Mouse (Mus musculus): Measurements from ENCODE around the gene Mpp2. TPM values are rescaled to one million over a fixed set of nuclear protein-coding genes. Genes with fewer than 3 reads are reported as not detected.

The Mpp2 gene
- 5.1 TPM for polyA plus RNA-seq (2017; shearing (Covaris generic))

GRCm38 (mm10) chr11:102087931-102088898, at the start of gene Mpp2:
TSS of gene Mpp2 (minus strand) at chr11:102088515.

GRCm38 (mm10) chr11:102107732-102108131, 19.4 kb upstream of the Mpp2 start, which contains the start of gene Pyy:
TSS of gene Pyy (minus strand) at chr11:102107832.

GRCm38 (mm10) chr11:102101219-102101618, 12.9 kb upstream of the Mpp2 start, which contains the start of gene Ppy:
TSS of gene Ppy (minus strand) at chr11:102101319.

GRCm38 (mm10) chr11:102041350-102041949, 46.9 kb downstream of the Mpp2 start, which contains the start of gene Cd300lg:
TSS of gene Cd300lg (plus strand) at chr11:102041509.

GRCm38 (mm10) chr11:102028087-102028816, 60.1 kb downstream of the Mpp2 start, which contains the start of gene Mpp3:
TSS of gene Mpp3 (minus strand) at chr11:102028461.

Other genes starting within 250 kb of the Mpp2 start
- not detected for gene Meox1, start 194.1 kb downstream of the Mpp2 start, polyA plus RNA-seq (2017; shearing (Covaris generic))
- gene Sost, start 121.5 kb downstream of the Mpp2 start, polyA plus RNA-seq (2017; shearing (Covaris generic)): not detected
- not detected for gene Cfap97d1, start 104.2 kb downstream of the Mpp2 start, polyA plus RNA-seq (2017; shearing (Covaris generic))
- gene Dusp3, start 101.5 kb downstream of the Mpp2 start, polyA plus RNA-seq (2017; shearing (Covaris generic)): 0.46 TPM
- gene Mpp3, start 60.1 kb downstream of the Mpp2 start, polyA plus RNA-seq (2017; shearing (Covaris generic)): not detected
- gene Cd300lg, start 47.0 kb downstream of the Mpp2 start, polyA plus RNA-seq (2017; shearing (Covaris generic)): not detected
- not detected for gene Ppy, start 12.8 kb upstream of the Mpp2 start, polyA plus RNA-seq (2017; shearing (Covaris generic))
- gene Pyy, start 19.3 kb upstream of the Mpp2 start, polyA plus RNA-seq (2017; shearing (Covaris generic)): not detected
- gene Nags, start 57.0 kb upstream of the Mpp2 start, polyA plus RNA-seq (2017; shearing (Covaris generic)): not detected
- gene Tmem101, start 67.9 kb upstream of the Mpp2 start, polyA plus RNA-seq (2017; shearing (Covaris generic)): 18.5 TPM
- 52.4 TPM for gene Lsm12, start 96.8 kb upstream of the Mpp2 start, polyA plus RNA-seq (2017; shearing (Covaris generic))
- 52.7 TPM for gene G6pc3, start 101.1 kb upstream of the Mpp2 start, polyA plus RNA-seq (2017; shearing (Covaris generic))
- 17.5 TPM for gene Hdac5, start 141.7 kb upstream of the Mpp2 start, polyA plus RNA-seq (2017; shearing (Covaris generic))
- 1.1 TPM for gene BC030867, start 160.4 kb upstream of the Mpp2 start, polyA plus RNA-seq (2017; shearing (Covaris generic))
- gene Asb16, start 180.2 kb upstream of the Mpp2 start, polyA plus RNA-seq (2017; shearing (Covaris generic)): not detected
- gene Tmub2, start 196.4 kb upstream of the Mpp2 start, polyA plus RNA-seq (2017; shearing (Covaris generic)): 66.1 TPM
- gene Atxn7l3, start 208.1 kb upstream of the Mpp2 start, polyA plus RNA-seq (2017; shearing (Covaris generic)): 9.2 TPM
- gene Ubtf, start 231.2 kb upstream of the Mpp2 start, polyA plus RNA-seq (2017; shearing (Covaris generic)): 71.5 TPM

Measured in CD4-positive, CD25-positive, alpha-beta regulatory T cell, adult 9 weeks (primary cell).